Mouse (Mus musculus): ENCODE measurements at regions not wholly inside any gene's neighbourhood (a gene's known extent, or its start where the extent isn't known, plus 50 kb on each side); places are given as distances from the start of the nearest gene placed in this dataset.

GRCm38 (mm10) chr8:10689881-10690280, 318.4 kb downstream of the Irs2 start:
- no peaks in the 10 kb centered on the region for H3K9me3 ChIP-seq
- no peaks in the 10 kb centered on the region for H3K4me1 ChIP-seq
- H3K9ac ChIP-seq, result no peak overlapping the region
- no peak for ATAC-seq (replicated peaks)
- H3K27ac ChIP-seq, result no peak overlapping the region
- H3K4me2 ChIP-seq, result no peak overlapping the region
- H3K36me3 ChIP-seq (replicated peaks), result no peaks in the 10 kb centered on the region
- H3K4me3 ChIP-seq, result no peak overlapping the region
- H3K27me3 ChIP-seq (replicated peaks), result no peaks in the 10 kb centered on the region
- WGBS, result 61% methylated on average over 12 of the region's 12 CpGs

GRCm38 (mm10) chr8:10687867-10688561, 320.2 kb downstream of the Irs2 start:
- peak; percentile 70 for ATAC-seq (replicated peaks)

More at GRCm38 (mm10) chr8:10687867-10688561, 320.2 kb downstream of the Irs2 start:
- no peak overlapping the region for H3K27ac ChIP-seq
- H3K9me3 ChIP-seq, result no peaks in the 10 kb centered on the region
- no peak overlapping the region for H3K4me3 ChIP-seq
- no peaks in the 10 kb centered on the region for H3K36me3 ChIP-seq (replicated peaks)
- no peaks in the 10 kb centered on the region for H3K27me3 ChIP-seq (replicated peaks)
- H3K4me1 ChIP-seq, result no peaks in the 10 kb centered on the region
- H3K4me2 ChIP-seq, result no peak overlapping the region
- H3K9ac ChIP-seq, result no peak overlapping the region
- 21% methylated on average over 9 of the region's 9 CpGs for WGBS

Measured in midbrain, embryonic 15.5 days (tissue).